In genomic region chr4:134466381-134467262, GRCm38 (mm10) we compare ENCODE assay signal across 8 mouse cellular contexts. TPM values are rescaled to one million over a fixed set of nuclear protein-coding genes. Genes with fewer than 3 reads are reported as not detected.
A peak's percentile ranks its signal among the peaks of the same experiment; 100 is the strongest.
DNase-seq lines count a peak whose midpoint lies in the region; ATAC-seq lines count a peak whose summit lies in the region.
"Had no signal": no experiment of that assay in that cellular context is flagged by ENCODE, and none has a peak within 500 bp of the region (broad histone marks: within the 10 kb centered on the region; RNA-seq: fewer than 3 reads in every experiment).

No protein-coding gene starts in this region.

- no peak for DNase-seq in liver, embryonic 11.5 days (ENCODE audit: low spot score)
- DNase-seq in liver = no peak
- DNase-seq in forebrain, embryonic 11.5 days (ENCODE audit: low spot score) = no peak
- no peak for DNase-seq in Muller cell, postnatal 12 days (ENCODE audit: inconsistent ontology term)

- H3K4me3 ChIP-seq in liver, embryonic 11.5 days (ENCODE audit: low read depth, low read length) = peak overlapping the region; percentile 84; the same call in 1 of the 2 replicates
- no peak overlapping the region for H3K4me3 ChIP-seq in forebrain, embryonic 11.5 days (ENCODE audit: low read depth, low read length)
- no peak overlapping the region; the same call in 1 of the 2 replicates for H3K4me3 ChIP-seq in limb, embryonic 12.5 days (replicated peaks)
- H3K4me3 ChIP-seq in neural tube, embryonic 15.5 days (replicated peaks) = peak overlapping the region; percentile 70

- H3K4me1 ChIP-seq in liver, embryonic 11.5 days (replicated peaks; ENCODE audit: control insufficient read depth, insufficient read depth, low read length) = peaks cover 10% of the 10 kb centered on the region
- peaks cover 11% of the 10 kb centered on the region; the same call in 1 of the 2 replicates for H3K4me1 ChIP-seq in forebrain, embryonic 11.5 days (replicated peaks; ENCODE audit: control insufficient read depth, insufficient read depth, low read length)
- peaks cover 20% of the 10 kb centered on the region for H3K4me1 ChIP-seq in limb, embryonic 12.5 days (replicated peaks)
- H3K4me1 ChIP-seq in neural tube, embryonic 15.5 days = peaks cover 29% of the 10 kb centered on the region

- H3K27ac ChIP-seq in liver, embryonic 11.5 days (ENCODE audit: low read depth, low read length) = no peak overlapping the region
- H3K27ac ChIP-seq in forebrain, embryonic 11.5 days (ENCODE audit: low read depth, low read length) = peak overlapping the region; percentile 96
- H3K27ac ChIP-seq in limb, embryonic 12.5 days = no peak overlapping the region
- peak overlapping the region; percentile 94 for H3K27ac ChIP-seq in neural tube, embryonic 15.5 days (replicated peaks)

- 68% methylated on average over 11 of the region's 11 CpGs for WGBS in liver, embryonic 11.5 days
- WGBS in forebrain, embryonic 11.5 days = 67% methylated on average over 11 of the region's 11 CpGs
- 81% methylated on average over 11 of the region's 11 CpGs for WGBS in limb, embryonic 12.5 days
- WGBS in neural tube, embryonic 15.5 days = 46% methylated on average over 11 of the region's 11 CpGs

- no peaks in the 10 kb centered on the region for H3K27me3 ChIP-seq in liver, embryonic 11.5 days (replicated peaks; ENCODE audit: control insufficient read depth, insufficient read depth, low read length)
- H3K27me3 ChIP-seq in forebrain, embryonic 11.5 days (ENCODE audit: control insufficient read depth, insufficient read depth, low read length) = no peaks in the 10 kb centered on the region
- no peaks in the 10 kb centered on the region; the same call in 1 of the 2 replicates for H3K27me3 ChIP-seq in limb, embryonic 12.5 days
- H3K27me3 ChIP-seq in neural tube, embryonic 15.5 days (replicated peaks) = no peaks in the 10 kb centered on the region
- H3K27me3 ChIP-seq: Patski had no signal

- H3K9me3 ChIP-seq in liver, embryonic 11.5 days (ENCODE audit: control insufficient read depth, low read length) = no peaks in the 10 kb centered on the region
- no peaks in the 10 kb centered on the region; the same call in 1 of the 2 replicates for H3K9me3 ChIP-seq in forebrain, embryonic 11.5 days (ENCODE audit: control insufficient read depth, low read length)
- H3K9me3 ChIP-seq in limb, embryonic 12.5 days = no peaks in the 10 kb centered on the region
- H3K9me3 ChIP-seq in neural tube, embryonic 15.5 days (replicated peaks) = no peaks in the 10 kb centered on the region

- peak overlapping the region; percentile 97 for H3K4me2 ChIP-seq in liver, embryonic 11.5 days
- peak overlapping the region; percentile 98; the same call in 1 of the 2 replicates for H3K4me2 ChIP-seq in forebrain, embryonic 11.5 days (ENCODE audit: low read depth, low read length, severe bottlenecking)
- peak overlapping the region; percentile 88 for H3K4me2 ChIP-seq in limb, embryonic 12.5 days
- H3K4me2 ChIP-seq in neural tube, embryonic 15.5 days = peak overlapping the region; percentile 91

- H3K9ac ChIP-seq in liver, embryonic 11.5 days (ENCODE audit: low read depth, low read length) = no peak overlapping the region
- H3K9ac ChIP-seq in forebrain, embryonic 11.5 days (ENCODE audit: low read length) = peak overlapping the region; percentile 99
- no peak overlapping the region for H3K9ac ChIP-seq in limb, embryonic 12.5 days (replicated peaks)
- H3K9ac ChIP-seq in neural tube, embryonic 15.5 days (replicated peaks) = peak overlapping the region; percentile 83

- peaks cover 8% of the 10 kb centered on the region for H3K36me3 ChIP-seq in liver, embryonic 11.5 days (ENCODE audit: control insufficient read depth, insufficient read depth, low read length)
- peaks cover 5% of the 10 kb centered on the region for H3K36me3 ChIP-seq in forebrain, embryonic 11.5 days (ENCODE audit: control insufficient read depth, insufficient read depth, low read length)
- H3K36me3 ChIP-seq in limb, embryonic 12.5 days = peaks cover 10% of the 10 kb centered on the region
- H3K36me3 ChIP-seq in neural tube, embryonic 15.5 days = peaks cover 4% of the 10 kb centered on the region

- ATAC-seq in liver, embryonic 11.5 days (replicated peaks; ENCODE audit: low FRiP score) = no peak
- no peak for ATAC-seq in forebrain, embryonic 11.5 days (replicated peaks; ENCODE audit: low FRiP score)
- ATAC-seq in limb, embryonic 12.5 days (ENCODE audit: insufficient number of reproducible peaks, insufficient read depth, low FRiP score, low TSS enrichment, low read depth) = no peak
- ATAC-seq in neural tube, embryonic 15.5 days (ENCODE audit: low FRiP score) = no peak
- ATAC-seq in inflammation-experienced regulatory T-cells, adult 6 months = no peak
- ATAC-seq: Patski had no signal

RNA-seq across cellular contexts. Expression of gene Stmn1, which starts 1.5 kb away (rescaled TPM):
- 896 and 908 TPM in 2 replicates for polyA plus RNA-seq in liver, embryonic 11.5 days (2014; fragmentation: Nextera tagmentation; extraction: Ambion mirVana)
- 3,131 and 3,150 TPM in 2 replicates for polyA plus RNA-seq in forebrain, embryonic 11.5 days (2014; fragmentation: Nextera tagmentation; extraction: Ambion mirVana)
- polyA plus RNA-seq in limb, embryonic 12.5 days (2016; fragmentation: Nextera tagmentation; extraction: Ambion mirVana) = 2,166 and 2,360 TPM in 2 replicates
- 4,048 and 4,915 TPM in 2 replicates for polyA plus RNA-seq in neural tube, embryonic 15.5 days (2015; fragmentation: Nextera tagmentation; extraction: Ambion mirVana)
- 100 to 1,000 TPM in 1 of 3 experiments, 10 to 100 TPM in 2; 62.2 to 637 (median 91.9) TPM for polyA plus RNA-seq in inflammation-experienced regulatory T-cells, adult 6 months (2017; shearing (Covaris generic))

RNA-seq across cellular contexts. Expression of gene Paqr7, which starts 29.9 kb away (rescaled TPM):
- 2.5 and 3.0 TPM in 2 replicates for polyA plus RNA-seq in liver, embryonic 11.5 days (2014; fragmentation: Nextera tagmentation; extraction: Ambion mirVana)
- polyA plus RNA-seq in forebrain, embryonic 11.5 days (2014; fragmentation: Nextera tagmentation; extraction: Ambion mirVana) = 1.3 and 1.5 TPM in 2 replicates
- polyA plus RNA-seq in limb, embryonic 12.5 days (2016; fragmentation: Nextera tagmentation; extraction: Ambion mirVana) = 2.4 and 2.9 TPM in 2 replicates
- 30.5 and 35.2 TPM in 2 replicates for polyA plus RNA-seq in neural tube, embryonic 15.5 days (2015; fragmentation: Nextera tagmentation; extraction: Ambion mirVana)
- polyA plus RNA-seq in inflammation-experienced regulatory T-cells, adult 6 months (2017; shearing (Covaris generic)) = 10 to 100 TPM; 22.5 to 35.0 (median 31.7) TPM

RNA-seq across cellular contexts. Expression of gene Aunip, which starts 44.2 kb away (rescaled TPM):
- polyA plus RNA-seq in liver, embryonic 11.5 days (2014; fragmentation: Nextera tagmentation; extraction: Ambion mirVana) = 15.9 and 18.5 TPM in 2 replicates
- 8.7 and 9.3 TPM in 2 replicates for polyA plus RNA-seq in forebrain, embryonic 11.5 days (2014; fragmentation: Nextera tagmentation; extraction: Ambion mirVana)
- 15.8 and 16.5 TPM in 2 replicates for polyA plus RNA-seq in limb, embryonic 12.5 days (2016; fragmentation: Nextera tagmentation; extraction: Ambion mirVana)
- polyA plus RNA-seq in neural tube, embryonic 15.5 days (2015; fragmentation: Nextera tagmentation; extraction: Ambion mirVana) = 1.8 and 5.4 TPM in 2 replicates
- polyA plus RNA-seq in inflammation-experienced regulatory T-cells, adult 6 months (2017; shearing (Covaris generic)) = 1 to 10 TPM in 1 of 3 experiments, under 1 TPM in 2; 0.44 to 7.2 (median 0.94) TPM

Comparison
In these comparisons a context has a peak if more than half of its experiments do, and no peak if none do; other contexts are left out.
1. H3K27ac ChIP-seq: peak in forebrain, embryonic 11.5 days (single experiment) and neural tube, embryonic 15.5 days (single experiment); none in liver, embryonic 11.5 days (single experiment) and limb, embryonic 12.5 days (single experiment).
2. H3K4me3 ChIP-seq: peak in liver, embryonic 11.5 days (single experiment) and neural tube, embryonic 15.5 days (single experiment); none in forebrain, embryonic 11.5 days (single experiment) and limb, embryonic 12.5 days (single experiment).
3. H3K9ac ChIP-seq: peak in forebrain, embryonic 11.5 days (single experiment) and neural tube, embryonic 15.5 days (single experiment); none in liver, embryonic 11.5 days (single experiment) and limb, embryonic 12.5 days (single experiment).
4. Peak in every context shown above with its lines, with median percentiles within 50 percentile points of each other: H3K4me2 ChIP-seq.